Mouse (Mus musculus) stomach, embryonic 16.5 days (tissue): ENCODE results near the gene Adh6a. TPM values are rescaled to one million over a fixed set of nuclear protein-coding genes. Genes with fewer than 3 reads are reported as not detected.
A peak's percentile ranks its signal among the peaks of the same experiment; 100 is the strongest.

ENCODE experiments used
- ATAC-seq: fragments of 200-750 bp; cut with Nextera tagmentation; 2 replicates; pipeline ENCODE4 v1.8.0; 2017; ENCODE audit warnings: moderate number of reproducible peaks, moderate TSS enrichment; ENCODE audit not compliant: insufficient read depth, low FRiP score
- H3K27ac ChIP-seq: fragments of 300-500 bp; sonication (generic); 2 replicates; pipeline ENCODE4 v1.5.1; 2014; ENCODE audit warnings: low read length
- H3K27me3 ChIP-seq: fragments of 300-500 bp; sonication (generic); 2 replicates; pipeline ENCODE4 v1.6.1; 2014; ENCODE audit warnings: low read length, control low read depth, mixed read lengths; ENCODE audit not compliant: control insufficient read depth, insufficient read depth
- H3K36me3 ChIP-seq: fragments of 300-500 bp; sonication (generic); 2 replicates; pipeline ENCODE4 v1.6.1; 2014; ENCODE audit warnings: low read length; ENCODE audit not compliant: control insufficient read depth, insufficient read depth
- H3K4me1 ChIP-seq: fragments of 300-500 bp; sonication (generic); 2 replicates; pipeline ENCODE4 v1.6.1; 2014; ENCODE audit warnings: low read length, control low read depth, mixed read lengths; ENCODE audit not compliant: control insufficient read depth, insufficient read depth
- H3K4me2 ChIP-seq: fragments of 300-500 bp; sonication (generic); 2 replicates; pipeline ENCODE4 v1.6.1; 2014; ENCODE audit warnings: low read depth, low read length, mixed read lengths
- H3K4me3 ChIP-seq: fragments of 300-500 bp; sonication (generic); replicated peaks from 2 replicates; pipeline ENCODE4 v1.5.1; 2014; ENCODE audit warnings: mild to moderate bottlenecking, low read length
- H3K9ac ChIP-seq: fragments of 300-500 bp; sonication (generic); 2 replicates; pipeline ENCODE4 v1.6.1; 2014; ENCODE audit warnings: low read length
- H3K9me3 ChIP-seq: fragments of 300-500 bp; sonication (generic); replicated peaks from 2 replicates; pipeline ENCODE4 v1.6.1; 2016; ENCODE audit warnings: low read length, control low read depth; ENCODE audit not compliant: control insufficient read depth
- WGBS: fragments of 180-500 bp; shearing (Covaris S2); extraction: QIAGEN DNeasy Blood & Tissue Kit; methylation state at CpG from one replicate; pipeline ENCODE4 v1.1.7; 2014; 5-methylcytosine and 5-hydroxymethylcytosine counted together
- polyA plus RNA-seq: library from polyadenylated mRNA; unstranded; fragments of >200 nt; fragmentation: Nextera tagmentation; extraction: Ambion mirVana; gene quantifications from 2 replicates; pipeline ENCODE4 v1.2.1, GENCODE M21; 2015

Gene Adh6a
- polyA plus RNA-seq, 1 experiment from 2014 or later: 0.32 TPM

GRCm38 (mm10) chr3:138306290-138306683 is 6.8 kb upstream of the Adh6a start:
- WGBS: 12% methylated on average over 8 of the region's 8 CpGs
- ATAC-seq: peak; percentile 81
- H3K4me1 ChIP-seq: peaks cover 23% of the 10 kb centered on the region
- H3K27ac ChIP-seq: 0 out of 2 replicates have a peak overlapping the region, but pooled peaks have one; percentile 71
- no peaks in the 10 kb centered on the region for H3K27me3 ChIP-seq
- no peaks in the 10 kb centered on the region for H3K36me3 ChIP-seq
- no peaks in the 10 kb centered on the region for H3K9me3 ChIP-seq
- peak overlapping the region; percentile 36 for H3K4me2 ChIP-seq
- no peak overlapping the region for H3K9ac ChIP-seq
- no peak overlapping the region for H3K4me3 ChIP-seq

GRCm38 (mm10) chr3:138309910-138310309 is 3.2 kb upstream of the Adh6a start:
- Histone ChIP-seq H3K9ac (no peak overlapping the region), H3K4me2 (no peak overlapping the region), H3K4me1 (peaks cover 11% of the 10 kb centered on the region), H3K27me3 (no peaks in the 10 kb centered on the region), H3K4me3 (no peak overlapping the region), H3K9me3 (no peaks in the 10 kb centered on the region), H3K27ac (0 out of 2 replicates have a peak overlapping the region, but pooled peaks have one; percentile 46), H3K36me3 (no peaks in the 10 kb centered on the region)
- no peak for ATAC-seq
- WGBS: 67% methylated on average over 8 of the region's 8 CpGs

DNA sequence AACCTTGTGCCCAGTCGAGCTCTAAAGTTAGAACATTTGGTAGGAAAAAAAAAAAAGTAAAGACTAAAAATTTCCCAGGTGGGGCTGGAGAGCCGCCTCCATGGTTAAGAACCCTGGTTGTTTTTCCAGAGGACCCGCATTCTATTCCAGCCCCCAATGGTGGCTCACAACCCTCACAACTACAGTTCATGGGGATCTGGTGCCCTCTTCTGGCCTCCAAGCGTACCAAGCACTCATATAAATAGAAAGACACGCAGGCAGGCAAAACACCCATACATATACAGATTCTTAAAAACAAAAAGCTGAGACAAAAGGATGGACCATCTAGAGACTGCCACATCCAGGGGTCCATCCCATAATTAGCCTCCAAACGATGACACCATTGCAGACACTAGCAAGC is 2.1 kb upstream of the Adh6a start:
- ATAC-seq: no peak
- H3K4me1 ChIP-seq: 0 out of 2 replicates have a peak, but pooled peaks cover under 1% of the 10 kb centered on the region
- no peak overlapping the region for H3K9ac ChIP-seq
- 83% methylated on average over 6 of the region's 6 CpGs for WGBS
- no peaks in the 10 kb centered on the region for H3K36me3 ChIP-seq
- no peak overlapping the region for H3K4me3 ChIP-seq
- H3K27ac ChIP-seq: no peak overlapping the region
- no peaks in the 10 kb centered on the region for H3K27me3 ChIP-seq
- no peaks in the 10 kb centered on the region for H3K9me3 ChIP-seq
- H3K4me2 ChIP-seq: no peak overlapping the region

DNA sequence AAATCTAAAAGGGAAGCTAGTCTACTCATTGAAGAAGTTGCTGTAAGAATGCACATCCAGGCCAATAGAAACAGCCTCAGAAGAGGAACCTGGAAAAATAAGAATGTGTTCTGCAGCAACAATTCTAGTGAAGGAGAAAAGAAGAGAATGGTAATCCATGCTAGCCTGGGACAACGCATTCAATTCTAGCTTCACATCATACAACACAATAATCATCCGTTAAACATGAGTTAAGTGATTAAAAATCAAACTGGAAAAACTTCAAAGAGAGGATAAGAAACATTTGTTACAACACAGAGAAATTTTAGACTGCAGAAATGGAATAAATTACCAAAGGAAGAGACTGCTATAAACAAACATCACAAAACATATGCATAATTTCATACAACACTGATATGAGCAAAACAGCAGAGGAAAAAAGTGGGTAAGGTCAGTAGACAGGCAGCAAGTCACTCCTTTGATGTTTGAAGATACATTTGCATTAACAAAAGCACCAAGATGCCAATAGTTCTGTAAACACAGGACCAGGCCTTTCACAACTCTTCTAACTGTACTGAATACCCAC is 3.9 kb downstream of the Adh6a start:
- Histone ChIP-seq H3K9me3 (no peaks in the 10 kb centered on the region), H3K27ac (no peak overlapping the region), H3K9ac (no peak overlapping the region), H3K36me3 (no peaks in the 10 kb centered on the region), H3K27me3 (no peaks in the 10 kb centered on the region), H3K4me1 (no peaks in the 10 kb centered on the region), H3K4me3 (no peak overlapping the region), H3K4me2 (no peak overlapping the region)
- ATAC-seq: no peak
- 78% methylated on average over 2 of the region's 2 CpGs for WGBS

DNA sequence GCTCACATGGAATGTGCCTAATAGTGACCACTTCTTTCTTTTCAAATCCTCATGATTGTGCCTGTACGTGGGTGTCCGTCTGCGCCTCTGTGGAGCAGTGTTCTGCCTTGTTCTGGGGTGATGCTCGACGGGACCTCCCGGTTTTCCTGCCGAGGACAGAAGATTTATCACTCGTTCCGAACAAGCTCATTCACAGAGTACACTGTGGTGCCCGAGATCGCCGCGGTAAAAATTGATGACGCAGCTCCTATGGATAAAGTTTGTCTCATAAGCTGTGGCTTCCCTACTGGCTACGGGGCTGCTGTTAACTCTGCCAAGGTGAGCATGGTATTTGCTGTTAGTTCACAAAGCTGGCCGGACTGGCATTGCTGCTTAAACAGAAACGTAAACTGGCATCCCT is 11.9 kb downstream of the Adh6a start:
- H3K27ac ChIP-seq: no peak overlapping the region
- no peak overlapping the region for H3K9ac ChIP-seq
- no peak for ATAC-seq
- H3K4me2 ChIP-seq: no peak overlapping the region
- H3K36me3 ChIP-seq: no peaks in the 10 kb centered on the region
- no peaks in the 10 kb centered on the region for H3K9me3 ChIP-seq
- H3K27me3 ChIP-seq: no peaks in the 10 kb centered on the region
- 92% methylated on average over 17 of the region's 17 CpGs for WGBS
- no peak overlapping the region for H3K4me3 ChIP-seq
- no peaks in the 10 kb centered on the region for H3K4me1 ChIP-seq

- Histone ChIP-seq H3K9ac (no peak overlapping the region), H3K4me3 (no peak overlapping the region), H3K36me3 (no peaks in the 10 kb centered on the region), H3K27me3 (no peaks in the 10 kb centered on the region), H3K27ac (no peak overlapping the region), H3K9me3 (no peaks in the 10 kb centered on the region), H3K4me1 (no peaks in the 10 kb centered on the region), H3K4me2 (no peak overlapping the region)
- ATAC-seq: no peak
- 89% methylated on average over 6 of the region's 6 CpGs for WGBS
These were observed 12.4 kb downstream of the Adh6a start for GRCm38 (mm10) chr3:138325466-138325865.

- no peaks in the 10 kb centered on the region for H3K4me1 ChIP-seq
- H3K4me2 ChIP-seq: no peak overlapping the region
- no peaks in the 10 kb centered on the region for H3K27me3 ChIP-seq
- H3K9ac ChIP-seq: no peak overlapping the region
- H3K36me3 ChIP-seq: no peaks in the 10 kb centered on the region
- ATAC-seq: no peak
- no peaks in the 10 kb centered on the region for H3K9me3 ChIP-seq
- WGBS: 71% methylated on average over 8 of the region's 8 CpGs
- no peak overlapping the region for H3K4me3 ChIP-seq
- H3K27ac ChIP-seq: no peak overlapping the region
These were observed 20.8 kb downstream of the Adh6a start for GRCm38 (mm10) chr3:138333910-138334309.

DNA sequence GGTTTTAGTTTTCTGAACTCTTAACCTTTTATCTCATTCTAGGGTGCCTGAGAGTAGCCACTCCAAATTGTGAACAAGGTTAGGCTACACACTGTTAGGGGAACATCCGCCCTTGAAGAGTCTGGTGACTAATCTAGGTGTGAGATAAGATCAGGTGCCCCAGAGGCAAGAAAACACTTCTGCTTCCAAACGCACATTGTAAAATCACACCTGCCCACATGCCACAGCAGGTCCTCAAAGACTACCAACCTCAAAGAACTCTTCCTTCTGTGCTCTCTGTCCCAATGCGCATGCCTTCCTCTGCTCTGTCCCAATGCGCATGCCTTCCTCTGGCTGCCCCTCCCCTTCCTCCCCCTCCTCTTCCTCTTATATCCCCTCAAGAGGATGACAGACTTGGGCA is 21.2 kb downstream of the Adh6a start:
- Histone ChIP-seq H3K4me1 (no peaks in the 10 kb centered on the region), H3K27me3 (no peaks in the 10 kb centered on the region), H3K9me3 (no peaks in the 10 kb centered on the region), H3K4me3 (no peak overlapping the region), H3K4me2 (no peak overlapping the region), H3K27ac (no peak overlapping the region), H3K36me3 (no peaks in the 10 kb centered on the region), H3K9ac (no peak overlapping the region)
- ATAC-seq: no peak
- 64% methylated on average over 4 of the region's 4 CpGs for WGBS

GRCm38 (mm10) chr3:138335566-138335965 is 22.5 kb downstream of the Adh6a start:
- Histone ChIP-seq H3K4me1 (no peaks in the 10 kb centered on the region), H3K4me2 (no peak overlapping the region), H3K27me3 (no peaks in the 10 kb centered on the region), H3K4me3 (no peak overlapping the region), H3K9ac (no peak overlapping the region), H3K36me3 (no peaks in the 10 kb centered on the region), H3K9me3 (no peaks in the 10 kb centered on the region), H3K27ac (no peak overlapping the region)
- WGBS: 90% methylated on average over 1 of the region's 1 CpGs
- ATAC-seq: no peak
